Mouse (Mus musculus): ENCODE results near the gene Fhdc1.

DNA sequence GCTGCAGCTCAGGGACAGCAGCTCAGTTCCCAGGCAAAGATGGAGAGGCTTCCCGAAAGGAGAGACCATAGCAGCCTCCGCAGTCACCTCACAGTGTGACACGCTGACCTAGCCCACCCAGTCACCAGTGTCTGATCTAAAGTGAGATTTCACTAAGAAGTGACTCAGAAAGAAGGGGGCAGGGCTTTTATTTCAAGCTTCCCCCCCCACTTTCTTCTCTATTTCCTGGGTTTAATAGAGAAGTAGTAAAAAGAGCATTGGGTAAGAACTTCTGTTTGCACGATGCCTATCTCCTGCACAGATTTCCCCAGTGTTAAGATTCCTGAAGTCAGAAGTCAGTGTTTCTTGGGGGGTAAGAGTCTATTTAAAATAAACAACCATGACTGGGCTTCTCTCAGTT, 37.3 kb downstream of the Fhdc1 start:
- TF ChIP-seq CTCF (IDR thresholded peaks at IDR 0.05; ENCODE audit: control insufficient read depth, insufficient read depth, insufficient read length): no peak
- TF ChIP-seq USF1 (IDR thresholded peaks at IDR 0.05; ENCODE audit: low read depth): no peak
